Mouse (Mus musculus) B cell, adult 2 months (primary cell): ENCODE results near the gene Ncam1.

Experiments
- DNase-seq, 2 experiments: peaks; one replicate each; pipeline ENCODE4 v3.0.0; 2022

Ncam1 gene

GRCm38 (mm10) chr9:49672646-49673199 is 126.0 kb downstream of the Ncam1 start:
- no peak for DNase-seq

- no peak for DNase-seq
Measured at GRCm38 (mm10) chr9:49667066-49667465, 131.7 kb downstream of the Ncam1 start.

- no peak for DNase-seq
Measured at GRCm38 (mm10) chr9:49665361-49665760, 133.4 kb downstream of the Ncam1 start.

- DNase-seq, result no peak
Measured at GRCm38 (mm10) chr9:49663927-49664320, 134.8 kb downstream of the Ncam1 start.

DNA sequence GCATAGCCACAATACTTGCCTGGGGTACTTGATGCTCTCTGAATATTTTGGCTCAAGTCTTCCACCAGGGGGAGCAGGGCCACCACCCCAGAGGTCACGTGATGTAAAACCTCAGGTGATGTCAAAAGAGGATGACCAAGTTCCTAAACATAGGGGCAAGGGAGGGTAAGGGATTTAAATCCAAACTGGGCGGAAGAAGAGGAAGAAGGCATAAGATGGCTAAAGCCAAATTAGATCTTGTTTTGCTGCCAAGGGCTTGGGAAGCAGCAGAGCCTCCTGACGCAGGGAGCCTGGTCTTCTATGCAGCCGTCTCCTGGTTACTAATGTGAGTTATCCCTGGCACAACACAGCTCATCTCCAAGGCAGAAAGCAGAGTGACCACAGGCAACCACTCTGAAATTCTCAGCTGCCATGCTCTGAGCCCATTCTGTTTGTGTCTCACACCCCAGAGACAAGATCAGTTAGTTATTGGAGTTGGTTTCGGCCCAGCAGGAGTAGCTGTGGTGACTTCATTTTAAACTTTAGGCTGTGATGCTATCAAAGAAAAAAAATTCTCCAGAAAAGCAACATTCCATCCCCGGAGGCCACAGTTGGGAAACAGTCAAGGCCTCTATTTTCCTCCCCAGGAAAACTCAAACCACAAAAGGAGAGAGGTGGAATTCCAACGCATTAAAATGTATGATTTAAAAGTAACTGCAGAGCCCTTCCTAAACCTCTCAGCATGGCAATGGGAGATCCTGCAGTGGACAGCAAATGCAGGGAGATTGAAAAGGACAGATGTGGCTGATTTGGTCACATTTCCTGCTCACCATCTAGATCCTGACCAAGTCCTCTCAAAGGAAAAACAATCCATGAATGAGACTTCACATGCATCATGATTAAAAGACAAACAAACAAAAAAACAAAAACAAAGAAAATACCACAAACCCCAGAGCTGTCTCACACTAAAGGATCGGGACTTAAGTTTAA is 135.5 kb downstream of the Ncam1 start:
- no peak for DNase-seq

- DNase-seq, result no peak
Measured at GRCm38 (mm10) chr9:49661480-49661879, 137.2 kb downstream of the Ncam1 start.

DNA sequence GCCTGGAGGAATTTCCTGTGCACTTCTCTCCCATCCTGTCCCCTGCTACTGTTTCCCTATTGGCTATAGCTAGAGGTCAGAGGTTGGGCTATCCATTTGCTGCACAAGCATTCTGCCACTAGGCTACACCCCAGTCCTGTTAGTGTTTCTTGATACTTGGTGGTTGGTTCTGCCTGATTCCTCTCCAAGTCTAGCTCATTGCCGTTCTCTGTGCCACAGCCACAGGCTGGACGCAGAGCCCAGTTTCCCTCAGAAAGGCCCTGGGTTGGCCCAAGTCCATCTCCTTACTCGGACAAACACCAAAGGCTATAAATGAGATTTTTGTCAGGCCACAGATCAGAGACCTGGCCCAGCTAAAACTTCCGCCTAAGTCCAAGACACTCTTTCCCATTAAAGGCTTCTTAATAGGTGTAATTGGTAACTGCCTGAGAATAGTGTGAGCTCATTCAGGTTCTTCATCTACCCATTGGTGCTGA is 140.3 kb downstream of the Ncam1 start:
- no peak for DNase-seq

DNA sequence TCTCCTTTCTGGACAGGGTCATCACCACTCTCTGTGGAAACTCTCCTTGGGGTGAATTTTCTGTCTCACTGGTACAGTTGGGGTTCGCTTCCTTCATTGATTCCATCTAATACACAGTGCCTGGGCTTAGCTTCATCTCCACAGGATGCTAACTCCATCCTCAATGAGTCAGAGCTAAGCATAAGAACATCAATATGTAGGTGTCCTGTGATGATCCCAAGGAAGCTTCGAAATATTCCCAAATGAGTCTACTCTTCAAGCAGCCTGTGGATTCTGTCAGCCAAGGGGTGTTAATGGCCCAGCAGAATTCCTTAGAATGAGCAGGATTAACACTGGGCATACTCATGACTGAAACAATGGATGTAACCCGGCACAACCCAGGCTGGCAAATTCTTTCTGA is 144.3 kb downstream of the Ncam1 start:
- DNase-seq, result no peak

- no peak for DNase-seq
Measured at GRCm38 (mm10) chr9:49653478-49654245, 145.1 kb downstream of the Ncam1 start.

DNA sequence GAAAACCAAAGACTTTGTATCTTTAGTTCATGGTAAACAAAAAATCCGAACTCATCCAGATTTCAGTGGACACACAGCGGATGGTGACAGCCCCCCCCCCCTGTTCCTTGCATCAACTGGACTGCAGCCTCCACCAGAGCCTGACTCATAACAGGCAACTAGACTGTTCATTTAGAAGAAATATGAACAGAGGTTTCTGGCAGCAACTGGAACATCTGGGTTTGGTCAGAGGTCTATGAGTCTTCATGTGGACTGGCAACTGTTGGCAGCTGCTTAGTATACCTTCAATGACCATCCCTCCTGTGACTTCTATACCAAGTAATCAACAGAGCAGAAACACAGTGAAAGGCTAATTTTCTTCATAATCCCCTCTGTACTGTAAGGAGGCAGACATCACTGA is 154.4 kb downstream of the Ncam1 start:
- no peak for DNase-seq

DNA sequence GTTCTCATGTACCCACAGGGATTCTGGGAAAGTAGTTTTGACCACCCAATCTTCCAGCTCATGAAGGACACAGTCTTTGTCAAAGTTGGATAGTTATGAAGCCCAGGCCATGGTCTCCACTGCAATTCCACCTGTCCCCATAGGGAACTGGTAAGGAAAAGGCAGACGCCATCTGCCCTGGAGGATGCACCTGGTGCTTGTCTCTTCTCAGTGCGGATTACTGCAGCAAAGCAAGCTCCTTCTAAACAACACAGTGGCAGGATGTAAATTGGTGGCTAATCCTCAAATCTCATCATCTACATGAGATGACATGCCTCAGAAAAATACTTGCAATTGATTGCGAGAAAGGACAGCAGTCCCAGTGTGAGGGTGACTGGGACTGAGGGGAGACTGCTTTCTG is 158.0 kb downstream of the Ncam1 start:
- no peak for DNase-seq

DNA sequence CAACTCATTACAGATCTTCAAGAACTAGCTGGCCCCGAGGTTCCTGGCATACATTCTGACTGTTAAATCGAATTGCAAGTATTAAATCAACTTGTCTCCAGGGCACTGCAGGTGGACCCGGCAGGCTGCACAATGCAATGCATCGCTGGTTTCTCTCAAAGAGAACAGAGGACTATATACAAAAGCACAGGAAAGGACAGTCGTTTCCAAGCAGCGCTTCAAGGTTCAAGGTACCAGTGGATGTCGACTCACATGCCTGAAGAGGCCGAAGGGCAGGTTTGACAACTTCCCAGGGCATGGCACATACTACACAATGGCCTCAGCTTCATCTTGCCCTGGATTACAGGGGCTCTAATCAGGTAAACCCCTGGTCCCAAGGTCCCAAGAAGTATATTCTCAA is 158.6 kb downstream of the Ncam1 start:
- no peak for DNase-seq

DNA sequence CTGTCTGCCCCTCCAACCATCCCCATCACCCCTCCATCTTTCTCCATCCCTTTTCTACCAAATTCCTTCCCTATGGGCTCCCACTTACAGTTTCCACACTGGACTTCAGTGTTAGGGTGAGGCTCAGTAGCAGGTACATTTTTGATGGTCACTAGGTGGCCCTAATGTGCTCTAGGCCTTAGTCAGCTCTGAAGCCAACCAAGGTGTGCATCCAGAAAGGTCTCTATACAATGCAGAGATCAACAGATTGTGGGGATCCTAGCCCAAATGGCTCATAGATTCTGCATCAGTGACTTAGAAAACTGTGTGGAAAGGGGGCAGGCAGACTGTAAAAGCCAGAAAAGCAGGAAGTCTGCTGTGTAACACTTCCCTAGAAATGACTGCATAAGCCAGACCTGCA is 160.8 kb downstream of the Ncam1 start:
- no peak for DNase-seq

DNA sequence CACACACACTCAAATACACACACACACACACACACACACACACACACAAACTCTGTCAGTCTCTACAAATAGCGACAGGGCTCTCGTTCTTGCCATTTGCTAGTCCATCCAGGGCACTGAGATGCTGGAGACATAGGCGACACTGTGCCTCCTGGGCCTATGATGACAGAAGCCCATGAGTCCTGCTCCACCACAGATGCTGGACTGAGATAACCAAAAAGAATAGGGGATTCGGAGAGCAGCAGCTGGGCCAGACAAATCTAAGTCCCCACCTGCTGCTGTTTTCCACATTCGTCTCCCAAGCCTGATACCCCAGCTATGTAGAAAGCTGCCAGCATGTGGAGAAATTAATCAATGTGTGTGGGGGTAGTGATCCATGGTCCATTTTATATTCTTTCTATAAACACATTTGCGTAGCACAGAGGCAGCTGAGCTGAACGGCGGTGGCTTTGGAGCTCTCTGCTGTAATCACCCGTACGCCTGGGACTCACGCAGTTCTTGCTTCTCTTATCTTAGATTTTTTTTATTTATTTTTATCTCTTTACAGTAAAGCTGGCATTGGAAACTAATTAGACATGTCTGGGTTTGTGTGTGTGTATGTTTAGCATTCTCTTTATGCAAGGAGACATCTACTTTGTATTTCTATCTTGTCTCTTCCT is 162.9 kb downstream of the Ncam1 start:
- no peak for DNase-seq

DNA sequence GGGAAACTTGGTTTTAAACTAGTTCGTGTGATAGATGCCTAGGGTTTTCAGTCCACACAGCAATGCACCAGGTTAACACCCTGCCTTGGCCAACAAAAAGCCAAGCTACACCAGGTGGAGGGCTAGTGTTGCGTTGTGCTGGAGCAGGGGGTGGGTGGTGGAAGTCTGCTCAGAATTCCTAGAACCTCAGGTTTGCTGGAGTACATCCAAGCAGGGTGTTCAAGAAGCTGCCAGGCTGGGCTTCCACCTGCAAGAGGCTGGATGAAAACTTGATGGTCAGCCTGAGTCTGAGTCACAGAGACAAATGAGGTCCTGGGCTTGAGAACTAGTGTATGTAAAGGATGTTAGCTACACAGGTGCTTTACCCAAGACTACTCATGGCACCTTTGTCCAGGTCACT is 166.1 kb downstream of the Ncam1 start:
- DNase-seq, result no peak

DNA sequence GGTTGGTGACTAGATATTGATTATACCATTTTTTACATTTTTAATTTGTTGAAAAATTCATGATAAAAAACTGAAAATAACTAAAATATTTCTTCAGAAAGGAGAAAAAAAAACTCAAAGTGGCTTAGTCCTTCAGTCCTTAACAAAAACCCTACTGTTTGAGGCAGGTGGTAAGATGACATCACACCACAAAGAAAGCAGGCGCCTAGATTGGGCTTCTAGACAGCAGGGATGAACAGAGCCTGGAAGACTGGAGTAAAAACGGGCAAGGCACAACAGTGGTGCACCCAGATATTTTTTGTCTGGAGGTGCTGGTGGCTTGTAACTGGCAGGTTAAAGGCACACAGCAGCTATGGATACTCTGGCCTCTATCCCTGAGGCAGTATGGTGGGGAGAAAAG is 168.4 kb downstream of the Ncam1 start:
- no peak for DNase-seq

DNA sequence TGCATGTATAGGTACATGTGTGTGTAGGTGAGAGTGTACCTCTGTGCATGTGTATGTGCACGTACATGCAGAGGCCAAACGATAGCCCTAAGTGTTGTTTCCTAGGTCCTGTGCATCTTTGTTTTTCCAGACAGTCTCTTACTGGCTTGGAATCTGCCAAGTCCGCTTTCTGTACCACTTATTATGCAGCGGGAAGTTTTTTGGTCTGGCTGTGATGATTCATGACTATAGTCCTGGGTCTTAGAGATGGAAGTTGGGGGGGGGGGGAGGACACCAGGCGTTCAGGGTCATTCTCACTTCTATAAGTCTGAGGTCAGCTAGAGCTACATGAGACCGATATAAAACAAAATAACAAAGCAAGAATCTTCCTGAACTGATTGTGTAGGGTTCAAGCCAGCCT is 173.8 kb downstream of the Ncam1 start:
- no peak for DNase-seq

DNA sequence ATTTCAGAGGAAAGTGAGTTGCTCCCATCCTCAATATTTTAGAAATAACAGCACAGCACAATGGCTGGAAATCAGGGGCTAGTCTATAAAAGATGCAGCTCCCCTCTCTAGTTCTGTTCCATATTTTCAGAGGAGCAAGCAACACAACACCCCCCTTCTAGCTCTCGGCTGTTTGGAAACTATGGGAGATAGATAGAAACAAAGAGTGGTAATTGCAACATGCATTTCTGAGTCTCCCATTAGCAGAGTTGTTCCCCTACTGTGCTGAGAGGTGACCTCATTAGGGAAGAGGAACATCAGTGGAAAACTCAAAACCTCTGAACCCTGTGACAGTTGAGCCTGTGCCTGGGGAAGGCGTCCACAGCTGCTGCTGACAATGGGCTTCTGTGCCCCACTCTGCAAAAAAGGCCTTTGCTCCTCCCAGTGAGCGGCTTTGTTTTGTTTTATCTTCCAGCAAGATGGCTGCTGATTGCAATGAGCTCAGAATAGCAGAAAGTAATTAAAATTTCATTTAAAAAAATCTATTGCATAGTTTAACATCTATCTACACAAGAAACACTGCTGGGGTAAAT is 174.7 kb downstream of the Ncam1 start:
- no peak for DNase-seq

DNA sequence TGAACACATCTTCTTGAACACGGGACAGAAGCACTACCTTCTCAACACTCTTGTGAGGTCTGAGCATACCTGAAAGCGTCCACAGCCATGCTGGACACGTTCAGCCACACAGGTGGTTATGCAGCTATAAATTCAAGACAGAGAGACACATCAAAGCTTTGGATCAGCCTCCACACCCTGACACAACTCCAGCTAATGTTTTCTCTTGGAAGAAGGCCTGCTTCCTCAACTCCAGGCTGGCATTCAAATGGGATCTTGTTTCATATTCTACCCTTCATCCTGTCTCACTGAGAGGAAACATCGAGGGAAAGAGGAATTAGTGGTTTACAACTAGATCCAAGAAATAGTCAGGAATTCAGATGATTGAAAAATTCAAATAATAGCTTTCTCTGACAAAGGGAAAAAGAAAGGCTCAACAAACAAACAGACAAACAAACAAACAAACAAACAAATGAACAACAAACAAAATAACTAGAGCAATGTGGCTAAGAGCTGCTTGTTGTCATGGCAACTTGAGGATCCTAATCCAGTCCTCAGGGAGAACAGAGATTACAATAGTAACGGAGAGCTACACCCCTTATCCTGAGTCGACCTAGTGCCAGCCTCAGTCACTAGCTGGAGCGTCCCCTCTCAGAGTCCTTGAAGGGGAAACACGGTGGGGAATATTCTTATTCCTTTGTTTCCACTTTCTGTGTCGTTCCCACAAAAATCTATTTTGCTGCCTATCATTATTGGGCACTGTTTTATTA is 175.6 kb downstream of the Ncam1 start:
- DNase-seq, result no peak

DNA sequence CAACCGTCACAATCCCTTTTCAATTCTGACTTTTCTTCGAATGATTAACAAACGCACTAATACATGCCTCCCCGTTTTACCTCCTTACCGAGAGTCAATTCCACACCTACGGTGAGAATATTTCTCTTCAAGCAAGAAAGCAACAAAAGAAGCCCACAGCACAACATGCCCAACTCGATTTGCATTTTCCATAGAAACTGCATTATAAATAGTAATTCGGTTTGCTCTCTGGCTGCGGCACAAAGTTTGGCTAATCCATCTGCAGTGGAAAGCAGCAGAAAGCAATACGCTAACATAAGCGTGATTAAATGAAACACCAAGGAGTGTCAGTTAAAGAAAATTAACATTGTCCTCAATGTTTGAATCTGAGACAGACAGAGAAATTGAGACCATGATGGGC is 177.0 kb downstream of the Ncam1 start:
- DNase-seq, result no peak

DNA sequence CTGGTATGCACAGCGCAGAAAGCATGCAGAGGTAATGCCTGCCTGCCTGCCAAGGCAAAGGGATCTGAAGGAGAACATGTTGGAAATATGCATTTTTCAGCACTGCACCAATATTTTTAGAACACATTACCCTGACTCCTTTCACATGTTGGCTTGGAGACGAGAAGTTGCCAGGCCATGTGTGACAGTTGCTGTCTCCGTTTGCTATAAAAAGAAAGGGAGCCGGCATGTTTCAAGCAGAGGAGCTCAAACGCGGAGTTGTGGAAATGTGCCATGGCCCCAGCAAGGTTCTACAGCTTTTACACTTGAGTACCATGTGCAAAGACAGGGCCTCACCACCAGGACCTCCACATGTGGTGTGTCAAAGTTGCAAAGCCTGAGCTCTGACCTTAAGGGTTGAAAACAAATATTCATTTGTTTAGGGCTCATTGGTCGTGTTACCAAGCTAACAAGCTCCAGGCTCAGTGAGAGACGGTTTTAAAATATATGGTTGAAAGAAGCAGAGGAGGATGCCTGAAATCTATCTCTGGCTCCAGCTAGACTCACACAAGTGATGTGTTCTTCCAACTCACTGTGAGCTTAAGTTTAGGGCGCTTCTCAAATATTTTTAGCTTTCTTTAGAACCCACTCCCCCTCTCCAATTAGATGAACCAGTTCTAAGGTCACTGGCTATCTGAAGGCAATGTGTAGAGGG is 179.9 kb downstream of the Ncam1 start:
- no peak for DNase-seq
